Mouse (Mus musculus): Measurements from ENCODE around the gene Eps15l1. TPM values are rescaled to one million over a fixed set of nuclear protein-coding genes. Genes with fewer than 3 reads are reported as not detected.

The Eps15l1 gene
- polyA plus RNA-seq, 1 experiment from 2014 or later, result 40.2 TPM

DNA sequence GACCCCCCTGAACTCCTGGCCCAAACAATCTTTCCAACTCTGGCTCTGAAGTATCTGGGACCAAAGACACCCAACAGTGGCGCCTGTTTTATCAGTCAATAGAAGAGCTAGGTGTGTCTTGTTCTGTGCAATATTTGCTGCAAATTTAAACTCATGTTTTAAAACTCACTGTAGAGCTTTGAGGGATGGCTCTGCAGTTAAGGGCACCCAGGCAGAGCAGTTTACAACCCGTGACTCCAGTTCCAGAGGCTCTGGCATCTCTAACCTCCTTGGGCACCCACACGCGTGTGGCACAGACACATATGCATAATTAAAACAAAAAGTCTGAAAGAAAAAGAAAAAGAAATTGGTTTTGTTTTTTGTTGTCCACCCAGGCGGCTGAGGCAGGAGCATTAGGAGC, 119.8 kb downstream of the Eps15l1 start:
- peaks cover 14% of the 10 kb centered on the region for H3K4me1 ChIP-seq (ENCODE audit: control insufficient read depth, insufficient read depth, low read length)
- H3K9me3 ChIP-seq (replicated peaks; ENCODE audit: control insufficient read depth, low read length), result no peaks in the 10 kb centered on the region
- WGBS, result 80% methylated on average over 5 of the region's 5 CpGs
- H3K27ac ChIP-seq (ENCODE audit: low read length), result no peak overlapping the region
- no peaks in the 10 kb centered on the region for H3K36me3 ChIP-seq (ENCODE audit: control insufficient read depth, insufficient read depth)
- H3K27me3 ChIP-seq (ENCODE audit: control insufficient read depth, insufficient read depth, low read length), result no peaks in the 10 kb centered on the region
- ATAC-seq (replicated peaks; ENCODE audit: extremely low read depth, insufficient read depth, low FRiP score), result no peak
- no peak overlapping the region for H3K9ac ChIP-seq (ENCODE audit: low read length)
- H3K4me3 ChIP-seq (ENCODE audit: low read length), result no peak overlapping the region
- no peak overlapping the region for H3K4me2 ChIP-seq (ENCODE audit: low read depth, low read length)

DNA sequence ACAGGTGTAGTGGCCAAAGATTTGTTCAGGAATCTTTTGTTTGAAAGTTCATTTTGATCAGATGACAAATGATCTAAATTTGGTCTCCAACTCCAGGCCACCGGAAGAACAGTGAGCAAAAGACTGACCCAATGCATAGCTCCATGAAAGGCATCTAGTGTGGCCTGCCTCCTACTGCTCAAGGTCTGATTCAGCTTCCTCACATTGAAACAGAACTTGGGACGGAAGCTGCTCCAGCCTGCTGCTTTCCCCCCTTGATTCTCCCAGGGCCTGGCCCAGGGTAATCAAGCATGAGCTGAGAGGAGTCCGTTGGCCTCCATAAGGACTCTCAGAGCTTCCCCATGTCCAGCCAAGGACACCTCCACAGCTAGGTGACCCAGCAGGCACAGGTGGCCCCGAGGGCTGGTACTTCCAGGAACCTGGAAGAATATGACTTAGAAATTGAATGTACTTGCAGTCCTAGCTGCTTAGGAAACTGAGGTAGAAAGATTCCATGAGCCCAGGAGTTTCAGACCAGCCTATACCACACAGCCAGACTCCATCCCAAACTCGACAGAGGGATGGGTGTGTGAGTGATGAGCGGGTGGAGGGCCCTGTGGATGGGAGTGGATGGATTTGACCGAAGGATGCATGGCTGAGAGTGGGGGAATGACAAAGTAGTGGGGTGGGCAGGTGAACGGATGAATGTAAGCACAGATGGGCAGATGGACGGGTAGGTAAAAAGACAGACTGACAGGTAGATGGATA, 120.4 kb downstream of the Eps15l1 start:
- Histone ChIP-seq H3K4me3 (ENCODE audit: low read length) (no peak overlapping the region), H3K9ac (ENCODE audit: low read length) (no peak overlapping the region), H3K36me3 (ENCODE audit: control insufficient read depth, insufficient read depth) (no peaks in the 10 kb centered on the region), H3K27ac (ENCODE audit: low read length) (peak overlapping the region; percentile 50), H3K9me3 (replicated peaks; ENCODE audit: control insufficient read depth, low read length) (no peaks in the 10 kb centered on the region), H3K4me1 (ENCODE audit: control insufficient read depth, insufficient read depth, low read length) (peaks cover 18% of the 10 kb centered on the region), H3K27me3 (ENCODE audit: control insufficient read depth, insufficient read depth, low read length) (no peaks in the 10 kb centered on the region), H3K4me2 (ENCODE audit: low read depth, low read length) (no peak overlapping the region)
- no peak for ATAC-seq (replicated peaks; ENCODE audit: extremely low read depth, insufficient read depth, low FRiP score)
- 71% methylated on average over 9 of the region's 9 CpGs for WGBS

DNA sequence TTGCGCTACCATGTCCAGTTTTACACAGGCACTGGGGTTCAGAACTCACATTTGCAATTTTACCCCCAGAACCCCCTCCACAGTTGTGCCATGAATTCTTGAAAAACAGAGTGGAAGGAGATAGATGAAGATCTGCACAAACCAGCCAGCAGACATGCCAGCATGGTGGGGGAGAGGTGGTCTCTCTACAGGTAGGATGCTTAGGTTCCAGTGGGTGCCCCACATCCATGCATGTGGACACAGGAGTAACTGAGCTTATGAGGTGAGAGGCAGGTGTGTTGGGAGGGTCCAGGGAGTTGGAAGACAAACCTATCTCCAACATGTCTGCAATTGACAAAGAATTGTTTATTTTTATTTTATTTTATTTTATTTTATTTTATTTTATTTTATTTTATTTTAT, 122.3 kb downstream of the Eps15l1 start:
- H3K36me3 ChIP-seq (ENCODE audit: control insufficient read depth, insufficient read depth), result no peaks in the 10 kb centered on the region
- H3K4me2 ChIP-seq (ENCODE audit: low read depth, low read length), result no peak overlapping the region
- WGBS, result 100% methylated on average over 1 of the region's 1 CpGs
- H3K27me3 ChIP-seq (ENCODE audit: control insufficient read depth, insufficient read depth, low read length), result no peaks in the 10 kb centered on the region
- H3K9ac ChIP-seq (ENCODE audit: low read length), result no peak overlapping the region
- peaks cover 31% of the 10 kb centered on the region for H3K4me1 ChIP-seq (ENCODE audit: control insufficient read depth, insufficient read depth, low read length)
- ATAC-seq (replicated peaks; ENCODE audit: extremely low read depth, insufficient read depth, low FRiP score), result no peak
- no peak overlapping the region for H3K27ac ChIP-seq (ENCODE audit: low read length)
- no peaks in the 10 kb centered on the region for H3K9me3 ChIP-seq (replicated peaks; ENCODE audit: control insufficient read depth, low read length)
- no peak overlapping the region for H3K4me3 ChIP-seq (ENCODE audit: low read length)

DNA sequence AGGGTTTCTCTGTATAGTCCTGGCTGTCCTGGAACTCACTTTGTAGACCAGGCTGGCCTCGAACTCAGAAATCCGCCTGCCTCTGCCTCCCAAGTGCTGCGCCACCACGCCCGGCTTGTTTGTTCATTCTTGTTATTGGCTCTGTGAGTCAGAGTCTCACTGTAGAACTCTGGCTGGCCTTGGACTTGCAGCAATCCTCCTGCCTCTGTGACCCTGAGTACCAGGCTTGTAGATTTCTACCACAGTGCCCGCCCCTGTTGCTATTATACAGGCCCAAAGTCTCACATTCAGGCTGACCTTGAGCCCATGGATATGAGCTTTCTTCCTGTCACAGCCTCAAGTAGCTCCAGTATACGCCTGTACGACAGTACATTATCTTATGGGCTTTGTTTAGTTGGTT, 124.7 kb downstream of the Eps15l1 start:
- WGBS, result 93% methylated on average over 8 of the region's 8 CpGs
- no peaks in the 10 kb centered on the region for H3K27me3 ChIP-seq (ENCODE audit: control insufficient read depth, insufficient read depth, low read length)
- H3K27ac ChIP-seq (ENCODE audit: low read length), result peak overlapping the region; percentile 90; the same call in 1 of the 2 replicates
- no peaks in the 10 kb centered on the region for H3K36me3 ChIP-seq (ENCODE audit: control insufficient read depth, insufficient read depth)
- H3K4me1 ChIP-seq (ENCODE audit: control insufficient read depth, insufficient read depth, low read length), result peaks cover 20% of the 10 kb centered on the region
- no peak overlapping the region for H3K9ac ChIP-seq (ENCODE audit: low read length)
- H3K9me3 ChIP-seq (replicated peaks; ENCODE audit: control insufficient read depth, low read length), result no peaks in the 10 kb centered on the region
- H3K4me3 ChIP-seq (ENCODE audit: low read length), result no peak overlapping the region
- no peak for ATAC-seq (replicated peaks; ENCODE audit: extremely low read depth, insufficient read depth, low FRiP score)
- H3K4me2 ChIP-seq (ENCODE audit: low read depth, low read length), result no peak overlapping the region

DNA sequence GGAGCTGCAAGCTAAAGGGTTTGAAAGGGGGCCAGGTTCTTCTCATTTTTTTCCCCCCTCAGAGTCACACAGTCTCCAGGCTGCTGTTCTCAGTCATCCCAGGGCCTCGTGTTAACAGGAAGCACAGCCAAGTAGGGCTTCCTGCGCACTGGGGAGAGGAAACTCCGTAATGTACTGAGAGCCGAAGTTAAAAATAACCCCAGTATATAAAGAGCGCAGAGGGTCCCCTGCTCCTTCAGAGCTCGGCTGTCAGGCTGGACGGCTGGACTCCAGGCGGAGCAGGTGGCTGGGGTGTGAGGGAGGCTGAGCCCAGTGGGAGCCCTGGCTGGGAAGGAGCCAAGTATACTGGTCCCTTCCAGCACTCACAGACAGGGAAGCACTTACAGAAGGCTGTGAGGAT, 125.6 kb downstream of the Eps15l1 start:
- no peaks in the 10 kb centered on the region for H3K9me3 ChIP-seq (replicated peaks; ENCODE audit: control insufficient read depth, low read length)
- 0 out of 2 replicates have a peak overlapping the region, but pooled peaks have one; percentile 18 for H3K4me2 ChIP-seq (ENCODE audit: low read depth, low read length)
- no peaks in the 10 kb centered on the region for H3K27me3 ChIP-seq (ENCODE audit: control insufficient read depth, insufficient read depth, low read length)
- H3K4me1 ChIP-seq (ENCODE audit: control insufficient read depth, insufficient read depth, low read length), result peaks cover 20% of the 10 kb centered on the region
- WGBS, result 6% methylated on average over 8 of the region's 8 CpGs
- peak overlapping the region; percentile 90 for H3K27ac ChIP-seq (ENCODE audit: low read length)
- peak; percentile 97 for ATAC-seq (replicated peaks; ENCODE audit: extremely low read depth, insufficient read depth, low FRiP score)
- no peaks in the 10 kb centered on the region for H3K36me3 ChIP-seq (ENCODE audit: control insufficient read depth, insufficient read depth)
- peak overlapping the region; percentile 50 for H3K9ac ChIP-seq (ENCODE audit: low read length)
- H3K4me3 ChIP-seq (ENCODE audit: low read length), result no peak overlapping the region

DNA sequence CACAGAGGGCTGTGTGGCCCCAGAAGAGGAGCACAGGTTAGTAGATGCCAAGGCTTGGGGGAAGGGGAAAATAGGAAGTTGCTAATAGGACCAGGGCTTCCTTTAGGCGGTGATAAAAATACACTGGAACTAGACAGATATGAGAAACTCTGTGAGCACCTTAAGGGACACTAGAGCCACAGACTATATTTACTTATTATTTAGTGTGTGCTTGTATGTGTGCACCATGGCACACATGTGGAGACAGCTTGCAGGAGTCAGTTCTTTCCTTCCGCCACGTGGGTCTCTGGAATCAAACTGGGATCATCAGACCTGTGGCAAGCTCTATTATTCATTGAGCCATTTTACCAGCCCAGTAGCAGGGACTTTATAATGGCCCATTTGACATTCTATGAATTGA, 126.1 kb downstream of the Eps15l1 start:
- WGBS, result 38% methylated on average over 3 of the region's 3 CpGs

DNA sequence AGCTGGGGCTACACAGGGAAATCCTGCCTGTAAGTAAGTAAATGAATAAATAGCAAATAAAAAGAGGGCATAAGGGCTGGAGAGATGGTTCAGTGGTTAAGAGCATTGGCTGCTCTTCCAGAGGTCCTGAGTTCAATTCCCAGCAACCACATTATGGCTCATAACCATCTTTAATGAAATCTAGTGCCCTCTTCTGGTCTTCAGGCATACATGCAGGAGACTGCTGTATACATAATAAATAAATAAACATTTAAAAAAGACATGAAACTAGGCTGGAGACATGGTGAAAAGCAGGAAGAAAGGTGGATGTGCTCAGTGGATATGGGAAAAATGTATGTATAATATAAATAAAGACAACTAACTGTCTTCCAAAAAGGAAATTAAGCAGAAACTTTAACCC, 128.0 kb downstream of the Eps15l1 start:
- ATAC-seq (replicated peaks; ENCODE audit: extremely low read depth, insufficient read depth, low FRiP score), result no peak
- H3K4me3 ChIP-seq (ENCODE audit: low read length), result no peak overlapping the region

More for the DNA sequence above, 126.1 kb downstream of the Eps15l1 start:
- Histone ChIP-seq H3K4me1 (ENCODE audit: control insufficient read depth, insufficient read depth, low read length) (peaks cover 20% of the 10 kb centered on the region), H3K9me3 (replicated peaks; ENCODE audit: control insufficient read depth, low read length) (no peaks in the 10 kb centered on the region), H3K9ac (ENCODE audit: low read length) (peak overlapping the region; percentile 50), H3K27me3 (ENCODE audit: control insufficient read depth, insufficient read depth, low read length) (no peaks in the 10 kb centered on the region), H3K27ac (ENCODE audit: low read length) (peak overlapping the region; percentile 90), H3K36me3 (ENCODE audit: control insufficient read depth, insufficient read depth) (no peaks in the 10 kb centered on the region), H3K4me2 (ENCODE audit: low read depth, low read length) (peak overlapping the region; percentile 18), H3K4me3 (ENCODE audit: low read length) (no peak overlapping the region)
- 0 out of 2 replicates have a peak, but pooled peaks have one; percentile 1 for ATAC-seq (replicated peaks; ENCODE audit: extremely low read depth, insufficient read depth, low FRiP score)

DNA sequence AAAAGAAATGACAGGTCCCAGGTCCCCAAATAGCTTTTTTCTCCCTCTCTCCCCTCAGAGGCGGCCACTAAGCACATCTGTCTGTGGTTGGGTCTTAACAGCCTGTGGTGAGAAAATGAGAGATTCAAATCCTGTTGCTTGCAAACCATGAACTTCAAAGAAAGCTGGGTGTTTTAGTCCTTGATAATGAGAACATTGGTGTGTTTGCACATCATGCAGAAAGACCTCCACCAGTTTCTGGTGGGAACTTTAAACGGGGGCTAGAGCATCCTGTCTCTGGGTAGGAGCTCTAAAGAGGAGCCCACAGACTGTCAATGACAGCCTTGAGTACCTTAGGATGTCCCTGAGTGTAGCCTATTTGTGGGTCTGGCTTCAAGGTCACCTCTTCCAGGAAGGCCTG, 130.2 kb downstream of the Eps15l1 start:
- Histone ChIP-seq H3K4me3 (ENCODE audit: low read length) (no peak overlapping the region), H3K27me3 (ENCODE audit: control insufficient read depth, insufficient read depth, low read length) (no peaks in the 10 kb centered on the region), H3K9me3 (replicated peaks; ENCODE audit: control insufficient read depth, low read length) (peaks cover 5% of the 10 kb centered on the region; the same call in 1 of the 2 replicates), H3K4me2 (ENCODE audit: low read depth, low read length) (no peak overlapping the region), H3K9ac (ENCODE audit: low read length) (no peak overlapping the region), H3K27ac (ENCODE audit: low read length) (no peak overlapping the region), H3K4me1 (ENCODE audit: control insufficient read depth, insufficient read depth, low read length) (peaks cover 15% of the 10 kb centered on the region), H3K36me3 (ENCODE audit: control insufficient read depth, insufficient read depth) (no peaks in the 10 kb centered on the region)
- no peak for ATAC-seq (replicated peaks; ENCODE audit: extremely low read depth, insufficient read depth, low FRiP score)
- WGBS, result 60% methylated on average over 2 of the region's 2 CpGs

More for the DNA sequence above, 128.0 kb downstream of the Eps15l1 start:
- Histone ChIP-seq H3K36me3 (ENCODE audit: control insufficient read depth, insufficient read depth) (no peaks in the 10 kb centered on the region), H3K4me2 (ENCODE audit: low read depth, low read length) (no peak overlapping the region), H3K9me3 (replicated peaks; ENCODE audit: control insufficient read depth, low read length) (peaks cover 5% of the 10 kb centered on the region; the same call in 1 of the 2 replicates), H3K27ac (ENCODE audit: low read length) (no peak overlapping the region), H3K9ac (ENCODE audit: low read length) (no peak overlapping the region), H3K27me3 (ENCODE audit: control insufficient read depth, insufficient read depth, low read length) (no peaks in the 10 kb centered on the region), H3K4me1 (ENCODE audit: control insufficient read depth, insufficient read depth, low read length) (peaks cover 20% of the 10 kb centered on the region)

All from heart, embryonic 16.5 days (tissue).